Mouse (Mus musculus): Measurements from ENCODE around the gene Pde4b. TPM values are rescaled to one million over a fixed set of nuclear protein-coding genes. Genes with fewer than 3 reads are reported as not detected.

The Pde4b gene
- total RNA-seq, 4 experiments from 2014 or later: 53.6 to 108 (median 62.0) TPM

- no peak for DNase-seq (ENCODE audit: low spot score in 2 of 2)
Measured at GRCm38 (mm10) chr4:102640942-102641341, 553.6 kb downstream of the Pde4b start.

GRCm38 (mm10) chr4:102644062-102644461 is 556.7 kb downstream of the Pde4b start:
- DNase-seq (ENCODE audit: low spot score in 2 of 2): no peak

DNA sequence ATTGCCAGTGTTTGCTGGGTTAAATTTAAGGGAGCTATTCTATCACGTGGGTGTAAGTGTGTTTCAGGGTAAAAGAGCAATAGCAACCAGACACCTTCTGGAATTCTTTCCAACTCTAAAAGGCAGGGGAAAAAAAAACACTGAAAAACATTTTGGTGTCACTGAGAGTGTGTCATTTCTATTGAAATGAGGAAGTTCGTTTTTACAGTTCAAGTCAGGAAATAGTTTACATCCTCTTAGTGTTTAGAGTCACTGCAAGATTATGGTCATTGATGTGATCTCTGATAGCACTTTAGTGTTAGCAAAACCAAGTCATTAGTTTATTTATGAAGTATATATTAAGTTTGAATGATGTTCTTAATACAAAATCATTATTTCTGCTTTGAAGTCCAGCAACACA is 559.7 kb downstream of the Pde4b start:
- no peak for DNase-seq (ENCODE audit: low spot score in 2 of 2)

- DNase-seq (ENCODE audit: low spot score in 2 of 2): no peak
Measured at GRCm38 (mm10) chr4:102655331-102655730, 568.0 kb downstream of the Pde4b start.

- DNase-seq (ENCODE audit: low spot score in 2 of 2): no peak
Measured at GRCm38 (mm10) chr4:102656494-102657036, 569.2 kb downstream of the Pde4b start.

Other genes with a start within 250 kb of the Pde4b start
- not detected for gene B020004J07Rik, start 243.5 kb upstream of the Pde4b start, total RNA-seq (2022)
- gene C130073F10Rik, start 193.8 kb upstream of the Pde4b start, total RNA-seq (2022): not detected
- not detected for gene Gm12800, start 178.4 kb upstream of the Pde4b start, total RNA-seq (2022)
- not detected for gene Gm12794, start 147.1 kb upstream of the Pde4b start, total RNA-seq (2022)
- gene Gm12790, start 106.5 kb upstream of the Pde4b start, total RNA-seq (2022): not detected
- gene Gm12789, start 100.9 kb upstream of the Pde4b start, total RNA-seq (2022): not detected